Mouse (Mus musculus) liver, adult 2 months (tissue): ENCODE measurements around the gene Ankfn1.

Source experiments
- CTCF ChIP-seq: fragments of 200-500 bp; IDR thresholded peaks from 2 replicates; pipeline ENCODE4 v1.5.1; 2011; ENCODE audit warnings: low read depth, low read length, control low read depth
- POLR2A ChIP-seq: fragments of 200-500 bp; IDR thresholded peaks from 2 replicates; pipeline ENCODE4 v1.6.1; 2011; ENCODE audit warnings: low read length, control low read depth; ENCODE audit not compliant: insufficient read depth; ENCODE audit errors: extremely low read depth

DNA sequence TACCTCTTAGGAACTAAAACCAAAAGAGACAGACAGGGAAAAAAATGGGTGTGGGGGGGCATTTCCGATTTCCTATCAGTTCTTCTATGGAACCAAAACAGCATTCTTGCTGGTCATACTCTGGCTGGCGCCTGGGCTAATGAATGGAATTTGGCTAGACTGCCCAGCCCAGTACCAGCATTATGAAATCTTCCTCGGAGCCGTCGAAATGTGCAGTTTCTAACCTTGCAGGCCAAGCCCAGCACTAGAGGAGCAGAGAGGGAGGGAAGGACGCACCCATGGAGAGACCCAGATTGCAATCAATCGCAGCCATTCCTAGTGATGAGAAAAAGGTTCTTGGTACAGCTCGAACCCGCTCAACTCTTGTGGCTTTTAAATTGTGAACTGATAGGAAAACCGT is 315.2 kb downstream of the Ankfn1 start:
- TF ChIP-seq CTCF (no peak), POLR2A (no peak)
